Mouse (Mus musculus) layer of hippocampus, adult 8-10 months (tissue): ENCODE results near the gene Emc3. TPM values are rescaled to one million over a fixed set of nuclear protein-coding genes. Genes with fewer than 3 reads are reported as not detected.

Experiments
- microRNA-seq, 2 experiments: library from miRNA; unstranded; fragments of <30 nt; microRNA quantifications; one replicate each; pipeline ENCODE4 v1.2.0; 2022
- total RNA-seq, 4 experiments: library from RNA; stranded (reverse); gene quantifications; 2 replicates each; pipeline ENCODE4 v1.2.4; 2022

Gene Emc3
- total RNA-seq, 4 experiments from 2014 or later: 62.1 to 75.3 (median 71.4) TPM

Small RNA genes within 50 kb of the gene (microRNA-seq; reads per million reads assigned to microRNA genes)
- gene Gm23365: 0 reads per million in 2 experiments

Other genes with a start within 250 kb of the Emc3 start
- 10 to 100 TPM; 19.5 to 24.2 (median 19.9) TPM for gene Cpne9, start 249.3 kb downstream of the Emc3 start, total RNA-seq
- gene Brpf1, start 224.5 kb downstream of the Emc3 start, total RNA-seq: 10 to 100 TPM; 36.8 to 40.5 (median 38.4) TPM
- gene Ogg1, start 204.7 kb downstream of the Emc3 start, total RNA-seq: 10 to 100 TPM in 2 of 4 experiments, 1 to 10 TPM in 2; 7.6 to 11.1 (median 9.4) TPM
- gene Camk1, start 187.7 kb downstream of the Emc3 start, total RNA-seq: 10 to 100 TPM; 57.2 to 74.1 (median 63.7) TPM
- gene Tada3, start 153.8 kb downstream of the Emc3 start, total RNA-seq: 10 to 100 TPM; 43.4 to 49.8 (median 47.7) TPM
- 100 to 1,000 TPM; 282 to 324 (median 303) TPM for gene Arpc4, start 153.5 kb downstream of the Emc3 start, total RNA-seq
- gene Ttll3, start 142.4 kb downstream of the Emc3 start, total RNA-seq: 10 to 100 TPM; 17.2 to 21.6 (median 19.6) TPM
- 10 to 100 TPM; 27.4 to 39.1 (median 35.2) TPM for gene Rpusd3, start 112.3 kb downstream of the Emc3 start, total RNA-seq
- gene Cidec, start 95.9 kb downstream of the Emc3 start, total RNA-seq: not detected
- 10 to 100 TPM; 38.5 to 47.0 (median 39.7) TPM for gene Jagn1, start 89.1 kb downstream of the Emc3 start, total RNA-seq
- gene Il17re, start 73.2 kb downstream of the Emc3 start, total RNA-seq: under 1 TPM; 0.22 to 0.45 (median 0.41) TPM
- 1 to 10 TPM; 3.8 to 6.1 (median 4.8) TPM for gene Il17rc, start 60.2 kb downstream of the Emc3 start, total RNA-seq
- gene Creld1, start 48.4 kb downstream of the Emc3 start, total RNA-seq: 100 to 1,000 TPM in 2 of 4 experiments, 10 to 100 TPM in 2; 86.9 to 135 (median 104) TPM
- gene Prrt3, start 29.7 kb downstream of the Emc3 start, total RNA-seq: 10 to 100 TPM; 45.3 to 51.3 (median 49.8) TPM
- 1 to 10 TPM; 2.0 to 2.5 (median 2.3) TPM for gene Fancd2, start within 50 bp of the Emc3 start, total RNA-seq
- under 1 TPM in 3 of 4 experiments, not detected in 1; 0.37 to 0.56 (median 0.55) TPM for gene Fancd2os, start 69.1 kb upstream of the Emc3 start, total RNA-seq
- 100 to 1,000 TPM; 207 to 213 (median 208) TPM for gene Brk1, start 73.1 kb upstream of the Emc3 start, total RNA-seq
- 10 to 100 TPM; 41.0 to 50.5 (median 47.0) TPM for gene Vhl, start 92.3 kb upstream of the Emc3 start, total RNA-seq
- 10 to 100 TPM; 19.3 to 25.0 (median 21.7) TPM for gene Irak2, start 106.8 kb upstream of the Emc3 start, total RNA-seq
- gene Tatdn2, start 165.4 kb upstream of the Emc3 start, total RNA-seq: 10 to 100 TPM; 63.5 to 73.0 (median 68.1) TPM
- gene Ghrl, start 188.2 kb upstream of the Emc3 start, total RNA-seq: not detected
- gene Sec13, start 209.1 kb upstream of the Emc3 start, total RNA-seq: 10 to 100 TPM; 67.9 to 80.9 (median 77.0) TPM